Mouse (Mus musculus): ENCODE data around the gene Zfp750. TPM values are rescaled to one million over a fixed set of nuclear protein-coding genes. Genes with fewer than 3 reads are reported as not detected.

Gene Zfp750
- total and polyA plus RNA-seq, 2 experiments from 2014 or later = 0.10 to 1.5 TPM

DNA sequence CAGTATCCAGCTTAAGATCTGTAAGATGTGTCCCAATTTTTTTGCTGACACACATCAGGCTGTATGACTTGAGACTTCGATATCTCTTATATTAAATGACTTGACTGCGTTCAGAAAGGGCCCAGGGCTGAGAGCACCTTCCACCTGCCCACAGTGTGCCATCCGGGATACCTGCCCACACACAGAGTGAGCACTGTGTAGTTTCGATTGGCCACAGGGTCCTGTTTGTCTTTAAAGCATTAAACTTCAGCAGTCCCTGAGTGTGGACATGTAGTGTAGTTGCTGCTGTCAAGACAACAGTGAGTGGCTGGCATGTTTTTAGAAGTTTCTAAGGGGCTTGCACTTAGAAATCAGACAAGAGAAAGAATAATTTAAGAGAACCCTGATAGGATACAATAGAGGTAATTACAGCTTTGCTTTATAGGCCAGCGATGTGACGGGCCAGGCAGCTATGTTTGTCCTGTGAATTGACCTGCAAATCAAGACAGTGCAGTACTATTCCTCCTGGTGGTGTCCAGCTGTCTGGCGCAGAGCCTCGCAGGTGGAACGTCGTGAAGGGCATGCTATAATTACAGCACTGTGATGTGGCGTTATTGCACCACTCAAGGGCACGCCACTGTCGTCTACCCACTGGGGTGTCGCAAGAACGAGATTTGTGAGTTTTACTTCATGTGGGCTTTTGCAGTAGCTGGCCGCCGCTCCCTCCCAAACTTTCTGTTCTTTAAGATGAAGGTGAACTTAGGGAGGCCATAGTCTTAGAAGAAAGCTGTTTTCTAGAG is 1.3 kb downstream of the Zfp750 start:
- Histone ChIP-seq H3K4me3 (ENCODE audit: low read depth, low read length) (no peak overlapping the region), H3K27ac (ENCODE audit: low read depth) (no peak overlapping the region), H3K36me3 (replicated peaks; ENCODE audit: control insufficient read depth, insufficient read depth, low read length) (no peaks in the 10 kb centered on the region), H3K4me1 (ENCODE audit: control insufficient read depth, insufficient read depth) (peaks cover 6% of the 10 kb centered on the region; the same call in 1 of the 2 replicates), H3K9ac (replicated peaks; ENCODE audit: low read depth, low read length) (no peak overlapping the region), H3K27me3 (ENCODE audit: control insufficient read depth, insufficient read depth, low read length) (no peaks in the 10 kb centered on the region), H3K9me3 (replicated peaks; ENCODE audit: control insufficient read depth, low read length) (no peaks in the 10 kb centered on the region), H3K4me2 (ENCODE audit: low read depth, low read length) (no peak overlapping the region)
- ATAC-seq (ENCODE audit: insufficient read depth, low read depth) (peak; percentile 41), DNase-seq (ENCODE audit: low spot score) (peak; percentile 19)
- 51% methylated on average over 17 of the region's 17 CpGs for WGBS
- TF ChIP-seq CTCF (IDR thresholded peaks at IDR 0.05; ENCODE audit: low read depth) (no peak), EP300 (IDR thresholded peaks at IDR 0.05; ENCODE audit: low read depth) (no peak)

- Histone ChIP-seq H3K4me3 (ENCODE audit: low read depth, low read length) (no peak overlapping the region), H3K9ac (replicated peaks; ENCODE audit: low read depth, low read length) (no peak overlapping the region), H3K4me2 (ENCODE audit: low read depth, low read length) (no peak overlapping the region), H3K36me3 (replicated peaks; ENCODE audit: control insufficient read depth, insufficient read depth, low read length) (0 out of 2 replicates have a peak, but pooled peaks cover 3% of the 10 kb centered on the region), H3K27me3 (ENCODE audit: control insufficient read depth, insufficient read depth, low read length) (no peaks in the 10 kb centered on the region), H3K27ac (ENCODE audit: low read depth) (no peak overlapping the region), H3K4me1 (ENCODE audit: control insufficient read depth, insufficient read depth) (peaks cover 6% of the 10 kb centered on the region; the same call in 1 of the 2 replicates), H3K9me3 (replicated peaks; ENCODE audit: control insufficient read depth, low read length) (no peaks in the 10 kb centered on the region)
- WGBS = 82% methylated on average over 3 of the region's 3 CpGs
- ATAC-seq (ENCODE audit: insufficient read depth, low read depth) (no peak), DNase-seq (ENCODE audit: low spot score) (no peak)
- TF ChIP-seq CTCF (IDR thresholded peaks at IDR 0.05; ENCODE audit: low read depth) (no peak), EP300 (IDR thresholded peaks at IDR 0.05; ENCODE audit: low read depth) (no peak)
Measured at GRCm38 (mm10) chr11:121516906-121517305, 2.2 kb downstream of the Zfp750 start.

GRCm38 (mm10) chr11:121515996-121516395 is 3.1 kb downstream of the Zfp750 start:
- Histone ChIP-seq H3K4me3 (ENCODE audit: low read depth, low read length) (no peak overlapping the region), H3K4me1 (ENCODE audit: control insufficient read depth, insufficient read depth) (peaks cover 6% of the 10 kb centered on the region; the same call in 1 of the 2 replicates), H3K9ac (replicated peaks; ENCODE audit: low read depth, low read length) (no peak overlapping the region), H3K4me2 (ENCODE audit: low read depth, low read length) (no peak overlapping the region), H3K9me3 (replicated peaks; ENCODE audit: control insufficient read depth, low read length) (no peaks in the 10 kb centered on the region), H3K27ac (ENCODE audit: low read depth) (no peak overlapping the region), H3K27me3 (ENCODE audit: control insufficient read depth, insufficient read depth, low read length) (no peaks in the 10 kb centered on the region), H3K36me3 (replicated peaks; ENCODE audit: control insufficient read depth, insufficient read depth, low read length) (0 out of 2 replicates have a peak, but pooled peaks cover 3% of the 10 kb centered on the region)
- 84% methylated on average over 9 of the region's 9 CpGs for WGBS
- no peak for TF ChIP-seq CTCF (IDR thresholded peaks at IDR 0.05; ENCODE audit: low read depth)
- TF ChIP-seq EP300 (IDR thresholded peaks at IDR 0.05; ENCODE audit: low read depth) = no peak
- DNase-seq (ENCODE audit: low spot score) (no peak), ATAC-seq (ENCODE audit: insufficient read depth, low read depth) (no peak)

- no peak for TF ChIP-seq CTCF (IDR thresholded peaks at IDR 0.05; ENCODE audit: low read depth)
- TF ChIP-seq EP300 (IDR thresholded peaks at IDR 0.05; ENCODE audit: low read depth) = no peak
Measured at GRCm38 (mm10) chr11:121512896-121513572, 6.1 kb downstream of the Zfp750 start.

GRCm38 (mm10) chr11:121510512-121511246 is 8.5 kb downstream of the Zfp750 start:
- Histone ChIP-seq H3K4me2 (ENCODE audit: low read depth, low read length) (no peak overlapping the region), H3K27ac (ENCODE audit: low read depth) (no peak overlapping the region), H3K4me1 (ENCODE audit: control insufficient read depth, insufficient read depth) (no peaks in the 10 kb centered on the region), H3K9ac (replicated peaks; ENCODE audit: low read depth, low read length) (no peak overlapping the region), H3K27me3 (ENCODE audit: control insufficient read depth, insufficient read depth, low read length) (no peaks in the 10 kb centered on the region), H3K9me3 (replicated peaks; ENCODE audit: control insufficient read depth, low read length) (no peaks in the 10 kb centered on the region), H3K4me3 (ENCODE audit: low read depth, low read length) (no peak overlapping the region), H3K36me3 (replicated peaks; ENCODE audit: control insufficient read depth, insufficient read depth, low read length) (0 out of 2 replicates have a peak, but pooled peaks cover 3% of the 10 kb centered on the region)
- TF ChIP-seq CTCF (IDR thresholded peaks at IDR 0.05; ENCODE audit: low read depth) = no peak
- no peak for TF ChIP-seq EP300 (IDR thresholded peaks at IDR 0.05; ENCODE audit: low read depth)
- no peak for DNase-seq (ENCODE audit: low spot score)
- 79% methylated on average over 9 of the region's 9 CpGs for WGBS
- no peak for ATAC-seq (ENCODE audit: insufficient read depth, low read depth)

More at GRCm38 (mm10) chr11:121512896-121513572, 6.1 kb downstream of the Zfp750 start:
- no peak overlapping the region for H3K4me2 ChIP-seq (ENCODE audit: low read depth, low read length)
- no peak overlapping the region for H3K9ac ChIP-seq (replicated peaks; ENCODE audit: low read depth, low read length)
- DNase-seq (ENCODE audit: low spot score) = no peak
- no peaks in the 10 kb centered on the region for H3K27me3 ChIP-seq (ENCODE audit: control insufficient read depth, insufficient read depth, low read length)
- H3K9me3 ChIP-seq (replicated peaks; ENCODE audit: control insufficient read depth, low read length) = no peaks in the 10 kb centered on the region
- 0 out of 2 replicates have a peak, but pooled peaks cover 3% of the 10 kb centered on the region for H3K36me3 ChIP-seq (replicated peaks; ENCODE audit: control insufficient read depth, insufficient read depth, low read length)
- 85% methylated on average over 8 of the region's 8 CpGs for WGBS
- H3K27ac ChIP-seq (ENCODE audit: low read depth) = no peak overlapping the region
- H3K4me3 ChIP-seq (ENCODE audit: low read depth, low read length) = no peak overlapping the region
- peaks cover 6% of the 10 kb centered on the region; the same call in 1 of the 2 replicates for H3K4me1 ChIP-seq (ENCODE audit: control insufficient read depth, insufficient read depth)
- ATAC-seq (ENCODE audit: insufficient read depth, low read depth) = no peak
